Mouse (Mus musculus): ENCODE measurements around the gene Psmd8.

The Psmd8 gene

GRCm38 (mm10) chr7:29134693-29135386 lies 45.7 kb downstream of the Psmd8 start, which contains the start of gene Rasgrp4:
Rasgrp4 (plus strand) TSS chr7:29134851.
- DNase-seq (ENCODE audit: low read depth) = no peak

- DNase-seq (ENCODE audit: low read depth) = no peak
These were observed 46.3 kb downstream of the Psmd8 start for GRCm38 (mm10) chr7:29134230-29134629.

DNA sequence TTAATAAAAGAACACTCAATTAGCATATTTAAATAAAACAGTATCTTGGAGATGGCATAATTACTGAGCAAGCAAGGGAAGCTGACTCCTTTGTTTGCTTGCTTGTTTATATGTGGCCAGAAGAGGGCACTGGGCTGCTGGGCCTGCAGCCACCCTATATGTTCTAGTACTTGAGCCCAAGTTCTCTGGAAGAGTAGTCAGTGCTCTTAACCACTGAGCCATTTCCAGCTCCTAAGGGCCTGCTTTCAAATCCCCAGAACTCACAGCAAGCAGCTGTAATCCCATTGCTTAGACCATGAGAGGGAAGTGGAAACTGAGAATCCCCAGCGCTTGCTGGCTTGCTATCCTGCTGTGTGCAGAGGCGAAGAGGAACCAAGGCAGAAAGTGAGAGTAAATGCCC lies 51.8 kb downstream of the Psmd8 start:
- DNase-seq (ENCODE audit: low read depth) = no peak

DNA sequence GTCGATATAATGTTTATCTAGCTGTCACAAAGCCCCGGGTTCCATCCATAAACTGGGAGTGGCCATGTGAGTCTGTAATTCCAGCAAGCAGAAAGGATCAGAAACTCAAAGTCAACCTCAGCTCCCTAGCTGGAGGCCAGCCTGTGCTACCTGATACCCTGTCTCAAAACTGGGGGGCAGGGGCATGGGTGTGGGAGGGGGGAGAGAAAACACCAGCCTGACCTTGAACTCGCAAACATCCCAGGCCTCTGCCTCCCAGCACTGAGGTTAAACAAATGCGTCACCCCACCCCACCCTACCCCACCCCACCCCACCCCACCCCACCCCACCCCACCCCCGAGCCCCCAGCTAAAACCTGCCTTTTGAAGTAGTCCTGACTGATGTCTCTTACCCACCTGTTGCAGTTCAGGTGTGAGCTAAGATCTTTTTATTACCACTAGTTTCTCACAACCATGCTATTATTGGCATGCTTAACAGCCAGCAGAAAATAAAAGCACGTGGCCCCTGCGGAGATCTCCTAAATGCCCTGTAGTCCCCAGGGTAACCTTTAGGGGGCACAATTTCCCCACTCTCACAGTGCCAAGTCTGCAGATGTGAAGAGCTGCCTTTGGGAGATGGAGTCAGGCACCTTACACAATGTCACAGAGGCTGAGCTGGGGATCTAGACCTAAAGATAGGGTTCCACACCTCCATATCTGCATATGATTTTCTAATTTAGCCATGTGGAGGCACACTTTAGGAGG lies 54.2 kb downstream of the Psmd8 start:
- peak; percentile 85 for DNase-seq (ENCODE audit: low read depth)

DNA sequence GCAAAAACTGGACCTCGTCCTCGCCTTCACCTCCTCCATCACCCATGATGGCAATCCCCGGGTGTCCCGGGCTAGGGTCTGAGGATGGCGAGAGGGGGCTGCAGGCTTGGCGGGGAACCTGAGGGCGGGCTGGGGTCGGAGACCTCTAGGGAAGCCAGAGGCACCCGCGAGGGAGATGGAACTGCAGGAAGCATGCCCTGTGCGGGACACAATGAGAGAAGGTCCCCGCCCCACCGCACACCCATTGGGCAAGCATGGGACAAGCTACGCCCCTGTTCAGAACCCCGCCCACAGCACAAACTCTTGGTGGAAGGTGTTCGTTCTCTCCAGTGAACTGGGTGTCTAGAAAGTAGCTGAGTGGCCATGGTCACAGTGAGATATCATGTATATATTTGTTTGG lies 55.5 kb downstream of the Psmd8 start, which contains the start of gene Ryr1:
Gene Ryr1 (minus strand): TSS at position 210 of the 400 bp plus-strand sequence.
- peak; percentile 73 for DNase-seq (ENCODE audit: low read depth)
